Mouse (Mus musculus): Measurements from ENCODE around the gene Olfr1350. TPM values are rescaled to one million over a fixed set of nuclear protein-coding genes. Genes with fewer than 3 reads are reported as not detected.
"Not testable (repeated sequence)": the region's sequence is repeated elsewhere in the genome, so short reads cannot be mapped to it uniquely, and the experiment has no call there.

Olfr1350 gene
- polyA plus RNA-seq (2015; fragmentation: Nextera tagmentation; extraction: Ambion mirVana) = not detected in 2 replicates

DNA sequence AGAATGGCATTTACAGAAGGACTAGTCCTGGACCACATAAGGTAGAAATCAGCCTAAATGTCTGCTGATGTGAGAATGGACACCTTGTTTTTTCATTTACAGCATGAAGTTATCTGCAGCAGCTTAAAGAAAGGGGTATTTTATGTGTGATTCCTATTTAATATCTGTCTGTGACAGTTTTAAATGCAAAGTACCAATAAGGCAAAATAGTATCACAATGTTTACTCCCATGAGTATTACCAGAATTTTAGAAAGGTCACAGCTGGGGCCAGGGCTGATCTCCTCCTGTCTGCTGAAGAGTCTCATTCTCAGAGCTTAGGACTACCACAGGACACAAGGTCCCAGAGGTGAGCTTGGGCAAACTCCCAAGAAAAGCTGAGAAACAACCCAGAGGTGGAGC is at the start of gene Olfr1350:
Gene Olfr1350, plus strand, starts transcription at position 301 of the 400 bp plus-strand sequence.
- Histone ChIP-seq H3K27ac (no peak within 1 kb of the TSS), H3K4me1 (replicated peaks) (no peaks in the 10 kb centered on the region), H3K9ac (no peak within 1 kb of the TSS), H3K4me2 (no peak within 1 kb of the TSS), H3K4me3 (no peak within 1 kb of the TSS), H3K36me3 (no peaks in the 10 kb centered on the region), H3K9me3 (replicated peaks) (no peaks in the 10 kb centered on the region), H3K27me3 (no peaks in the 10 kb centered on the region)
- no peak for ATAC-seq (replicated peaks; ENCODE audit: insufficient number of reproducible peaks, insufficient read depth, low FRiP score, low read depth)

DNA sequence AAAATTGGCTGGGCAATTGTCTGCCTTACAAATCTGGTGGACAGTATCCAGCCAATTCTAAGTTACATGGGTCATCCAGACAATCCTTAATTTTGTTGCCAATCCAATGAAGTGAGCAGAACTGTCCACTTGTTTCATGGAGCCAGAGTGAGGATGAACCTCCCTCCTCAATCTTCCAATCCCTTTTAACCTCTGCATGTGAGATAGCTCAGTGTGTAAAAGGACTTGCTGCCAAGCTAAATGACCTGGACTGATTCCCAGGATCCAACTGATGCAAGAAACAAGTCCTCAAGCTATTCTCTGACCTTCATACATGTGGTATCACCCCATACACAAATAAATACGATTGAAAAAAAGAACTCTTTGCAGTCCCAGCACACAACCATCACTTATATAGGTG is 43.0 kb upstream of the Olfr1350 start:
- Histone ChIP-seq H3K36me3 (no peaks in the 10 kb centered on the region), H3K4me3 (no peak overlapping the region), H3K27me3 (no peaks in the 10 kb centered on the region), H3K27ac (no peak overlapping the region), H3K9me3 (replicated peaks) (no peaks in the 10 kb centered on the region; the same call in 1 of the 2 replicates), H3K9ac (no peak overlapping the region), H3K4me2 (no peak overlapping the region), H3K4me1 (replicated peaks) (no peaks in the 10 kb centered on the region)
- ATAC-seq (replicated peaks; ENCODE audit: insufficient number of reproducible peaks, insufficient read depth, low FRiP score, low read depth) = no peak
- 17% methylated on average over 1 of the region's 1 CpGs for WGBS

DNA sequence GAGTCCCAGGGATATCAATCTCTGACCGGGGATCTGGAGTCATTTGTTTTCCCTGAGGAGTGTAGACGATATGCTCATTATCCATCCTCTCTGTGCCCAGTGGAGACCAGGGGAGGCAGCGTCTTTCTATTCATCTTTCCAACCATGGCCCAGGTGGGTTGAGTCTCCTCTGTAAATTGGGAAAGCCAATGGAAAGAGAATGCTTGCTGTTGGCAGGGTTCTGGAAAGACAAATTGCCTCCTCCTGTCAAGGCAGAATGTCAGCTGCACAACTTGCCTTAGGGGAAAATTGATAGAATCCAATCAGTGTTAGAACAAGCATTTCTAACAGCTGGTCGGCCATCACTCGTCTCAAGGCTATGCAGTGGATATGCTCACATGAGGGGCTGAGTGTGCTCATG is 41.8 kb upstream of the Olfr1350 start, which contains the start of gene Olfr1349:
Gene Olfr1349, minus strand, starts transcription at position 101 of the 400 bp plus-strand sequence.
- Histone ChIP-seq H3K9me3 (replicated peaks) (no peaks in the 10 kb centered on the region; the same call in 1 of the 2 replicates), H3K4me1 (replicated peaks) (no peaks in the 10 kb centered on the region), H3K4me3 (no peak within 1 kb of the TSS), H3K27ac (no peak within 1 kb of the TSS), H3K9ac (no peak within 1 kb of the TSS), H3K4me2 (no peak within 1 kb of the TSS), H3K27me3 (no peaks in the 10 kb centered on the region), H3K36me3 (no peaks in the 10 kb centered on the region)
- ATAC-seq (replicated peaks; ENCODE audit: insufficient number of reproducible peaks, insufficient read depth, low FRiP score, low read depth) = no peak
- 68% methylated on average over 5 of the region's 5 CpGs for WGBS

- H3K27me3 ChIP-seq = no peaks in the 10 kb centered on the region
- H3K4me3 ChIP-seq = no peak overlapping the region
- H3K4me1 ChIP-seq (replicated peaks) = no peaks in the 10 kb centered on the region
- no peak overlapping the region for H3K4me2 ChIP-seq
- no peak overlapping the region for H3K27ac ChIP-seq
- H3K9ac ChIP-seq = no peak overlapping the region
- no peak for ATAC-seq (replicated peaks; ENCODE audit: insufficient number of reproducible peaks, insufficient read depth, low FRiP score, low read depth)
- H3K9me3 ChIP-seq (replicated peaks) = no peaks in the 10 kb centered on the region; the same call in 1 of the 2 replicates
- no peaks in the 10 kb centered on the region for H3K36me3 ChIP-seq
- WGBS = 49% methylated on average over 3 of the region's 3 CpGs
Measured at GRCm38 (mm10) chr7:6525001-6525400, 39.6 kb upstream of the Olfr1350 start.

- no peak overlapping the region for H3K4me2 ChIP-seq
- H3K4me1 ChIP-seq (replicated peaks) = no peaks in the 10 kb centered on the region
- no peaks in the 10 kb centered on the region for H3K36me3 ChIP-seq
- ATAC-seq (replicated peaks; ENCODE audit: insufficient number of reproducible peaks, insufficient read depth, low FRiP score, low read depth) = no peak
- 60% methylated on average over 5 of the region's 5 CpGs for WGBS
- H3K27me3 ChIP-seq = no peaks in the 10 kb centered on the region
- no peak overlapping the region for H3K27ac ChIP-seq
- H3K9me3 ChIP-seq (replicated peaks) = no peaks in the 10 kb centered on the region; the same call in 1 of the 2 replicates
- H3K4me3 ChIP-seq = no peak overlapping the region
- H3K9ac ChIP-seq = no peak overlapping the region
Measured at GRCm38 (mm10) chr7:6526141-6526540, 38.5 kb upstream of the Olfr1350 start.

- no peaks in the 10 kb centered on the region for H3K27me3 ChIP-seq
- H3K27ac ChIP-seq = no peak overlapping the region
- H3K4me3 ChIP-seq = no peak overlapping the region
- 45% methylated on average over 8 of the region's 8 CpGs for WGBS
- H3K4me2 ChIP-seq = no peak overlapping the region
- no peak for ATAC-seq (replicated peaks; ENCODE audit: insufficient number of reproducible peaks, insufficient read depth, low FRiP score, low read depth)
- no peaks in the 10 kb centered on the region for H3K4me1 ChIP-seq (replicated peaks)
- H3K9me3 ChIP-seq (replicated peaks) = no peaks in the 10 kb centered on the region
- H3K9ac ChIP-seq = no peak overlapping the region
- H3K36me3 ChIP-seq = no peaks in the 10 kb centered on the region
Measured at GRCm38 (mm10) chr7:6586096-6586759, 21.6 kb downstream of the Olfr1350 start.

GRCm38 (mm10) chr7:6588766-6589165 is 24.1 kb downstream of the Olfr1350 start:
- H3K9me3 ChIP-seq (replicated peaks); H3K27me3 ChIP-seq; H3K4me1 ChIP-seq (replicated peaks); H3K9ac ChIP-seq; H3K4me2 ChIP-seq; H3K4me3 ChIP-seq; ATAC-seq (replicated peaks; ENCODE audit: insufficient number of reproducible peaks, insufficient read depth, low FRiP score, low read depth); H3K27ac ChIP-seq; H3K36me3 ChIP-seq: not testable (repeated sequence)
- WGBS = 83% methylated on average over 13 of the region's 13 CpGs

- Histone ChIP-seq H3K4me1 (replicated peaks) (no peaks in the 10 kb centered on the region), H3K27me3 (no peaks in the 10 kb centered on the region), H3K27ac (no peak overlapping the region), H3K9ac (no peak overlapping the region), H3K9me3 (replicated peaks) (no peaks in the 10 kb centered on the region), H3K4me3 (no peak overlapping the region), H3K4me2 (no peak overlapping the region), H3K36me3 (no peaks in the 10 kb centered on the region)
- WGBS = 76% methylated on average over 9 of the region's 9 CpGs
- ATAC-seq (replicated peaks; ENCODE audit: insufficient number of reproducible peaks, insufficient read depth, low FRiP score, low read depth) = no peak
Measured at GRCm38 (mm10) chr7:6603331-6603730, 38.7 kb downstream of the Olfr1350 start.

Other genes with a start within 250 kb of the Olfr1350 start
- gene Zfp583, start 233.6 kb upstream of the Olfr1350 start, polyA plus RNA-seq (2015; fragmentation: Nextera tagmentation; extraction: Ambion mirVana) = 3.6 and 4.4 TPM in 2 replicates
- gene Gm3854, start 221.1 kb upstream of the Olfr1350 start, polyA plus RNA-seq (2015; fragmentation: Nextera tagmentation; extraction: Ambion mirVana) = 0.73 and 1.3 TPM in 2 replicates
- gene Zfp78, start 201.6 kb upstream of the Olfr1350 start, polyA plus RNA-seq (2015; fragmentation: Nextera tagmentation; extraction: Ambion mirVana) = 1.1 and 1.3 TPM in 2 replicates
- gene Zfp28, start 181.5 kb upstream of the Olfr1350 start, polyA plus RNA-seq (2015; fragmentation: Nextera tagmentation; extraction: Ambion mirVana) = 8.0 and 8.8 TPM in 2 replicates
- gene Smim17, start 166.1 kb upstream of the Olfr1350 start, polyA plus RNA-seq (2015; fragmentation: Nextera tagmentation; extraction: Ambion mirVana) = 0.28 TPM in 1 of 2 replicates, not detected in the other
- not detected in 2 replicates for gene Gm20715, start 154.6 kb upstream of the Olfr1350 start, polyA plus RNA-seq (2015; fragmentation: Nextera tagmentation; extraction: Ambion mirVana)
- not detected in 2 replicates for gene Olfr1344, start 126.2 kb upstream of the Olfr1350 start, polyA plus RNA-seq (2015; fragmentation: Nextera tagmentation; extraction: Ambion mirVana)
- gene Olfr1336, start 108.7 kb upstream of the Olfr1350 start, polyA plus RNA-seq (2015; fragmentation: Nextera tagmentation; extraction: Ambion mirVana) = not detected in 2 replicates
- gene Olfr1346, start 97.7 kb upstream of the Olfr1350 start, polyA plus RNA-seq (2015; fragmentation: Nextera tagmentation; extraction: Ambion mirVana) = not detected in 2 replicates
- gene Olfr5, start 77.9 kb upstream of the Olfr1350 start, polyA plus RNA-seq (2015; fragmentation: Nextera tagmentation; extraction: Ambion mirVana) = not detected in 2 replicates
- gene Olfr1347, start 65.1 kb upstream of the Olfr1350 start, polyA plus RNA-seq (2015; fragmentation: Nextera tagmentation; extraction: Ambion mirVana) = not detected in 2 replicates
- not detected in 2 replicates for gene Olfr1348, start 56.1 kb upstream of the Olfr1350 start, polyA plus RNA-seq (2015; fragmentation: Nextera tagmentation; extraction: Ambion mirVana)
- gene Olfr1349, start 41.9 kb upstream of the Olfr1350 start, polyA plus RNA-seq (2015; fragmentation: Nextera tagmentation; extraction: Ambion mirVana) = not detected in 2 replicates
- 5.8 and 10.4 TPM in 2 replicates for gene Zim1, start 131.6 kb downstream of the Olfr1350 start, polyA plus RNA-seq (2015; fragmentation: Nextera tagmentation; extraction: Ambion mirVana)
- gene Peg3, start 165.6 kb downstream of the Olfr1350 start, polyA plus RNA-seq (2015; fragmentation: Nextera tagmentation; extraction: Ambion mirVana) = 82.4 and 108 TPM in 2 replicates
- 5.4 and 5.6 TPM in 2 replicates for gene Usp29, start 165.7 kb downstream of the Olfr1350 start, polyA plus RNA-seq (2015; fragmentation: Nextera tagmentation; extraction: Ambion mirVana)

Data from heart, embryonic 15.5 days (tissue).